Mouse (Mus musculus): ENCODE results near the gene Stim2.

Gene Stim2

DNA sequence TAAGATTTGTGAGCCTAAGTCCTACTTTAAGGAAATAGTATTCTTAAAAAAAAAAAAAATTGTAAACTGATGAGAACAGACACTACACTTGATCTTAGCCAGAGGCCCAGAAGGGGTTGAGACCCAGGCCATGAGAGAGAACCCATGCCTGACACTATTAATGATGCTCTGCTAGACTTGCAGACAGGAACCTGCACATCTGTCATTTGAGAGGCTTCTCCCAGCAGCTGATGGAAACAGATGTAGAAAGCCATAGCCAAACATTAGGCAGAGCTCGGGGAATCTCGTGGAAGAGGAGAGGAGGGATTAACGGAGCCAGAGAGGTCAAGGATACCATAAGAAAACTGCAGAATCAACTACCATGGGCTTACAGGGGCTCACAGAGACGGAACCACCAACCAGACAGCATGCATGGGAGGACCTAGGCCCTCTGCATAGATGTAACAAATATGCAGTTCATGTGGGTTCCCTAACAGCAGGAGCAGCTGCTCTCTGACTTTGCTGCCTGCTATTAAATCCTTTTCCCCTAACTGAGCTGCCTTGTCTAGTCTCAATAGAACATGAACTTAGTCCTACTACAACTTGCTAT lies 50.9 kb downstream of the Stim2 start:
- no peak for DNase-seq (ENCODE audit: low spot score)

DNA sequence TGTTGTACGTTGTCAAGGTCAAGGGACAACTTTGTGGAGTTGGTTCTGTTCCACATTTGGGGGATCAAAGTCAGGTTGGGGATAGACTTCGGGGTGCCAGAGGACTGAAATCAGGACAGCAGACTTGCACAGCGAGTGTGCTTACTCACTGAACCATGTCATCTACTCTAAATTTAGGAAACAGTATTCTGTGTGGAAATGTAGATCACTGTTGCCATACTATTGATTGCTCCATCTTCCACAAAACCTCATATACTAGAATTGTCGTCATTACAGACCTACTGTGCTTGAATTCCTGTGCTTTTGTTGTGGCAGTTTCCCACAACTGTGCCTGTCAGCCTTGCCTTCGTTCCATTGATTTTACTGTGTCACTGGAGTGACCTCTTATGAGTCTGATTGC lies 51.6 kb downstream of the Stim2 start:
- DNase-seq (ENCODE audit: low spot score) = no peak

DNA sequence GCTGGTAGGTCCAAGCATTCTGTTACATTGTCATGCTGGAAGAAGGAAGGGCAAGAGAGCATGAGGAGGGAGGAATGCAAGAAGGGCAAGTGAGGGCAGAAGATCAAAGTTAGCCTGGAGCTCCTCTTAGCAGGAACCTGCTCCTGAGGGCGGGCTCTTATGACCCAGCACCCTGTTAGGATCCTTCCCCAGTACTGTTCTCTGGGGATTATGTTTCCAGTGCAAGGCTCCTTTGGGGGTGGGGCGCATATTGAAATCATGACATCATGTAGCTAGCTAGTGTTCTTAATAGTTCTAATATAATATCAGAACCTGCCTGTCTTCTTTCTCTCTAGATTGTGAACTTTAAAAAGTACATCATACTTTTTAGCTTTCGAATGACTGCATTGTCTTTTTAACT lies 52.8 kb downstream of the Stim2 start:
- DNase-seq (ENCODE audit: low spot score) = no peak

DNA sequence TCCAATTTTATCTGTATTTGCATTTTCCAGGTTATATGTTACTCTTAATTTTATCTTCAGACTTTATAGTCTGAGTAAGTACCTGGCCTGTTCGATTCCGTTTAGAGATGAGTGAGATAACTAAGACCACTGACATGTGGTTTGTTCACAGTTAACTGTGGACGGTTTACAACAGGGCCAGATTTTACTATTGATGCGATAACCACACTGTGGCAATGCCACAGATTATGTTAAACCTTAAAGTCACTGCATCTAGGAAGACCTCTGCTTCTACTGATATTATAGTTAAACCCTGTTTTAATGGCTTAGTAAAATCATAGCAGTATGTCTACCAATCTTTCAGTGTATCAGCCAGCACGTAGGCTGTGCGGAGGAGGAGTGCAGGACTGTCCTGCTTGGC lies 53.9 kb downstream of the Stim2 start:
- DNase-seq (ENCODE audit: low spot score) = no peak

DNA sequence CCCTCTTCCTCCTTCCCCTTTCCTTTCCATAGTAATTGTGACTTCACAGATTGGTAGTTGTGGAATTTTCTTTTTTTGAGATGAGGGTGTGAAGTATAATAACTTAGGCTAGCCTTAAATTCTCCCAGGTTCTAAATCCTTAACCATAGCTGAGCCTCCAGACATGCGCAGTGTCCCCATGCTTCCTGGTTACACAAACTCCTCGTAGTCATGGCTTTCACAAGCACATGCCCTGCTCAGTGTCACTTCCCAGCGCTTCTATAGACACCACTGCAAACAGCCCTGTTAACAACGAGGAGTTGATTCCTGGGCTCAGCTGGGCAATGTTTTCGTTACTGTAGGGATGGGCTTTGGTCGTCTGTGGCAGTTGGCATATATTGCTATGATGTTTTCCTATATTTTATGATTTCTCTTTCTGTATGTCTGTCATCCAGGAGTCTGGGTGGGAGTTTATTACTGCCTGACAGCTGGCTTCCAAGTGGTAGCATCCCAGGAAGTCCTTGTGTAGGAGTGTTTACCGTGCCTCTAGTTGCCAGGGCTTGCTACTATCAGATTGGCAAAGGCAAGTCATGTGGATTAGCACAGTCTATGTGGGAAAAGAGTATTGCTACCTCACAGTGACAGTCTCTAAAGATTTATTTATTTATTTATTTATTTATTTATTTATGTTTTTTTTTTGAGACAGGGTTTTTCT lies 55.5 kb downstream of the Stim2 start:
- no peak for DNase-seq (ENCODE audit: low spot score)

DNA sequence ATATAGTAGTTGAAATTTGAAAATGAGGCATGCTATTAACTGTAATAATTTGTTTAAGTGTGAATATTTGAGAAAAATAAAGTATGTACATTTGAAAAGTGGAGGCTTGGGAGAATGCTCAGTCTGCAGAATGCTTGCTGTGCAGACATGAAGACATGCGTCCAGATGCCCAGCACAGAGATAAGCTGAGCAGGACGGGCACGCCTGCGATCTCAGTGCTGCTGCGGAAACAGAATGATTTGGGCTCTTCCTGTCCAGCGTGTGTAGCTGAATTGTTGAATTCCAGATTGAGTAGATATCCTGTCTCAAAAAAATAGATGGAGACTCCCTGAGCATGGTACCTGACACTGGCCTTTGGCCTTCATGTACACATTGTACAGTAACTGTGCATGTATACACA lies 58.0 kb downstream of the Stim2 start:
- DNase-seq (ENCODE audit: low spot score) = no peak

DNA sequence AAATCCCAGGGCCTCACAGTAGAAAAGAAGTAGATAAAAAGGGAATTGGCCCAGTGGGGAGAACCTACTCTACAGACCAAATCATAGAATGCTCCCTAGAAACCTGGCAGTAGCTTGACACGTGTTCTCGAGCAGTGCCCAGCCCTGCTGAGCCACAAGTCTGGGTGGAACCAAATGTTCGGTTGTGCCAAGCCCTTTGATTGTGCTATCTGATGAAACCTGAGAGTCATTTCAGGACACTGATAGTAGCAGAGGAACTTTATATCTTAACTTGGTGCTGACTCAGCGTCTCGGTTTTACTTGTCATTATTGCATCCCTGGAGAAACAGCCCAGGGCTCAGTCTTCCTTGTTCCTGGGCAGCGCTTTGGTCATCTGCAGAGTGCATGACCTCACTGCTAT lies 61.7 kb downstream of the Stim2 start:
- no peak for DNase-seq (ENCODE audit: low spot score)

DNA sequence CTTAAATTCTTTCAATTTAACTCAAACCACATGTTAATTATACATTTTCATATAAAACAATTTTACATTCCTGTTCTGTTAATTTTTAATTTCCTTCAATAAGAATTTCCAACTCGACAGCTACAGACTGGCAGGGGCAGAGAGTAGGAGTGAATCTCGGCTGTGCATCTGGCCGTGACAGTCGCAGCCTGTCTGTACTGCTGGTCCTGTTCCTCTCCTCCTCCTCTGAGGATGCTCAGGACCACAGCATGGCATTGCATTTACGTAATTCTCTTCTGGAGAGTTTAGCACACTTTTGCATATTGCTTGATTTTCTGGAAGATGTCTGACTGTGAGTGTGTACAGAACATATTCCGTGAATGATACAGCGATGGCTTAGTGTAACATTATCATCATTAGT lies 63.8 kb downstream of the Stim2 start:
- no peak for DNase-seq (ENCODE audit: low spot score)

DNA sequence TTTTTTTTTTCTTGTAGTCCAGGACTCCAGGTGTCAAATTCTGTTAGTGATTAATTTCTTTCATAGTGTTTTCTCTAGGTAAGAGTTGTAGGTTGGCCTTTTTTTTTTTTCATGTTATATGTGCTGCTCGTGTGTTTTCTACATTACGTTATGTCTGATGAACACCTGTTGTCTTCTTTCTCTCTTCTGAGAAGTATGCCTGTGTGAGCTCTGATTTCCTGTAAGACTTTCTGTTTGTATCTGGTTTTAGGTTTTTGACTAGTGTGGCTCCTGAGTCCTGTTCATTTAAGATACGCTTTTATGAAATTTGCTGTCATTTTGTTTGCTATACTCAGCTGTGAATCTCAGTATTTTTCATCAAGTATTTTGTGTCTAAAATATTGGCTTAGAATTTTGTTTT lies 69.3 kb downstream of the Stim2 start:
- DNase-seq (ENCODE audit: low spot score) = no peak

DNA sequence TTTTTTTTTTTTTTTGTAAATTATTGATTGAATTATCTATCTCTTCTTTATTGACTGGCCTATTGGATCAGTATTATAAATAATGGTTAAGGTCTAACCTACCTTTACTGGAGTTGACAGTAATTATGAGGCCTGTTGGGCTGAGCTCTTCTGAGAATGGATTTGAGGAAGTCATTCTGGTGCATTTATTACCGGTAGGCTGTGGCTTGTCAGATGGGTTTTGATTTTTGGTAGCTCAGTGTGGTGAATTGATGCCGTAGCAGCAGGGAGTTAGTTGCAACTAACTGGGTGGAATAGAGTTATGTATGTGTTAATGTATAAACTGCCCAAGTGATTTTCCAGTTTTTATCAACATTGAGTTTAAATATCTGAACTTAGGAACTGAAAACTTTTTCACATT lies 72.2 kb downstream of the Stim2 start:
- no peak for DNase-seq (ENCODE audit: low spot score)

DNA sequence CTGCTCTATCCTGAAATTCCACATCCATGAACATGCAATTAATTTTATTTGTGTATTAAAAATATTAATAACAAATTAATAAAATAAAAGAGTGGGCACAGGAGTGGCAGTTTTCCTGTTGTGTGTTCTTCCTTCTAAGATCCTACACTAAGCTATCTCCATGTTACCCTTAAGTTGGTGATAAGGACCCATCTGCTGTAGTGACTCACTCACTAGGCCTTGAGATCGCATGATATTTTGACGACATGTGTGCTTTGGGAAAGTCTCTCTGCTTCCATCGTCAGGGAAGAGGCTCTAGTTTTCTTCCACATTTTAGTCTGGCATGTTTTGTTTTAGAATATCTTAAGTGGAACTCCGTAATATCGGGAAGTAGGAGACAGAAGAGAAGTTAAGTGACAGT lies 73.0 kb downstream of the Stim2 start:
- no peak for DNase-seq (ENCODE audit: low spot score)

DNA sequence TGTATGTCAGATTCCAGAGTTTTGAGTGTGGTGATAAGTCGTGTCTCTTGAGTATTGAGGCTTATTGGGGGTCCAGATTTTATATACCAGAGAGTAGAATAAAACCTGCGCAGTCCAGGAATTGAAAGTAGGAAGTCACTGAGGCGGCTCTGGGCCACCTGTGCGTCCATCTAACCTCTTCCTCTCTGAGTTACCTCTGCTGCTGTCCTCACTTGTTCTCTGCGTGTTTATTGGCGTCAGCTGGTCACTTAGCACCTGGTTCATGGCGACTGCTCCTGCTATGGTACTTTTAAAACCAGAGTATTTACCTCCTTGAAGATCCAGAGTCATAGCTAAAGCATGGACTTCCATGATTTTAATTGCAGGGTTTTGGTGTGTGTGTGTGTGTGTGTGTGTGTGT lies 73.4 kb downstream of the Stim2 start:
- DNase-seq (ENCODE audit: low spot score) = no peak

DNA sequence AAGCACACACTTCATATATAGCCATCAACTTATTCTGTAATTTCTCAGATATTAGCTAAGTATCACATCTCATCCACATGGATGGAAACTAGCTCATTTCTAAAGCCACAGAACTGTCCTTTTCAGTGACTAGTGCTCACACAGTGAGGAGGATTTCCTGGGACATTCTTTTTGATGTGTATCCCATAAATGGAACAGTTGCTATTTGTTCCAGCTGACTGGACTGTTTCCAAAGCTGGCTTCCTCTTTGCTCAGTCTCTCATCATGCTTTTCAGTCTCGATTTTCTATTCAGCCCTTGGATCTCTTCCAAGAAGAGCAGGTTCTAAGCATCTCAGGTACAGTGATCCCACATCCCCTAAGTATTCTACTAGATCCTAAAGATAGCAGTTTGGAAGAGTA lies 75.0 kb downstream of the Stim2 start:
- DNase-seq (ENCODE audit: low spot score) = no peak

DNA sequence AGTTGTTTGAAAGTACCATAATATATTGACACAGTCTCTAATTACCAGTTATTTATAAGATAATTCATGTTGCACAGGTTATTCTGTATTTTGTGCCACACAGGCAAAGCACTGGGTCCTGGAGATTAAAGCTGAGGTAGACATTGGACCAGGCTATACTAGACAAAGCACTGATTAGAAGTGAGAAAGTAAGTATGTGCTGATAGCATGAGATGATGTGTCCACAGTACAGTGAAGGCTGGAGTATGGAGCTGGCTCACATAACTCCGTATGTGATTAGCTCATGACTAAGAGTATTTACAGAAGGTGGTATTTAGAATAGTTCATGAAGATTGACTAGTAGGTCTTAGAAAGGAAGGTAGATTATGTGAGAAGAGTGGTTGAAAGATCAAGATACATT lies 81.7 kb downstream of the Stim2 start:
- DNase-seq (ENCODE audit: low spot score) = no peak

DNA sequence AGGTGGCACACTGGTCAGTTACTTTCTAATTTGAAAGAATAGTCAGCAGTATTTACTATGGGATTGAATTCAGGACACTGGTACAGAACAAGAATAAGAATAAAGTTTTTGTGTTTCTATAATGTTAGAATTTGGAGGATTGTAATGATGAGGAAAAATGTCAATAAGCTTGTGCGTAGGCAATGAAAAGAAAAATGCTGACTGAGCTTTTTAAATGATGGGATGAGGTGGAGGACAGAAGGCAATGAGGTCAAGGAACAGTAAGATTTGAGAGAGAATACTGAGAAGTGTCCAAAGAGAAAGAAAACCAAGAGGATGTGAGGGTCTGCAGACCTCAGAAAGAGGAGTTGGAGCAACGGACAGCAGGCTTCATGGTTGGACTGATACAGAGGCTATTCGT lies 89.6 kb downstream of the Stim2 start:
- no peak for DNase-seq (ENCODE audit: low spot score)

DNA sequence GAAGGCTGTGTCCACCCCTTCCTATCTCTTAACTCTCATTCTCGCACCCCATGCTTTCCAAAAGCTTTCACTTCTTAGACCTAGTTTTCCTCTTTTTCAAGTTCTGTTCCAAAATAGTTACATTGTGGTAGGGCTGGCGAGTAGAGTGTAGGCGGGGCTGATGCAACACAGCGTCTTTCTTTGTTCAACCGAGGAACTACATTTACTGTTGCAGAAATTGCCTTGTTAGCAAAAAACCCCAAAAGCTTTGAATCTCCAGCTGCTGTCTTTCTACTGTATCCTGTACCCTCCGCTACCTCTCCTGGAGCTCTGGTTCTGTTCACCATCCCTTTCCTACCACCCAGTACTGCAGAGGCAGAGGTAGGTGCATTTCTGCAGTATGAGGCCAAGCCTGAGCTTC lies 99.9 kb downstream of the Stim2 start:
- DNase-seq (ENCODE audit: low spot score) = no peak

DNA sequence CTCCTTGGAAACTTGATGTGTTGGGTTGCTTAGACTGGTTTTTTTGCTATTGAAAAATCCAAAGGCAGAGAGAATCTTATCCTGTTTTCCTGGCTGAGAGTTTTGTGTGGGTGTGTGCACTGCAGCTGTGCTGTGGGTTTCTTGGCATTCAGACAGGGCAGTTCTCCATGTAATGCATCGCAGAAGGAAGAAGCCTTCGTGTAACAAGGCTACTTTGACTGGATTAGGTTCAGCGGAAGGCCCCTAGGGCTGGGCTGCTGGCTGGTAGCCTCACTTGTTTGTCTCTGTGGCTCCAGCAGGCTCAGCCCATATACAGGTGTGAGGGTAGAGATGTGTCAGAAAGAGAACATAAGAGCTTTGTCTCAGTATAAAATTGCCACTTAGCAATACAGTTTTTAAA lies 102.6 kb downstream of the Stim2 start:
- DNase-seq (ENCODE audit: low spot score) = no peak

DNA sequence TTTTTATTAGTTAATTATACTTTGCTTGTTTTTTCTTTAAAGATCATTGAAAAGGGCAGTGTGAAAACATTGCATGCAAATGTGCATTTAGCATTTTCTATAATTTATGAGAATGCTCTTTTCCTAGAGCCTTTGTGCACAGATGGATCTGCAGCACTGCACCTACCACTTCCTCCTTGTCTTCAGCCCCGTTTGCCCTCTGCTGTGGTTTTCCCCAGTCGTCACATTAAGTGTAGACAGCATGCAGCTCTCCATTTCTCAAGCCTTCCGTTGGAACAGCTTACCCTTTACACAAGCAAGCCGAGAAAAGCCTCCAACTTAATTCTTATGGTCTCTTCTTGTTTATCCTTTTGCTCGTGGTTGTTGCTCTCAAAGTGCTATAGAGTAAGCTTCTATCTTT lies 103.0 kb downstream of the Stim2 start:
- no peak for DNase-seq (ENCODE audit: low spot score)

DNA sequence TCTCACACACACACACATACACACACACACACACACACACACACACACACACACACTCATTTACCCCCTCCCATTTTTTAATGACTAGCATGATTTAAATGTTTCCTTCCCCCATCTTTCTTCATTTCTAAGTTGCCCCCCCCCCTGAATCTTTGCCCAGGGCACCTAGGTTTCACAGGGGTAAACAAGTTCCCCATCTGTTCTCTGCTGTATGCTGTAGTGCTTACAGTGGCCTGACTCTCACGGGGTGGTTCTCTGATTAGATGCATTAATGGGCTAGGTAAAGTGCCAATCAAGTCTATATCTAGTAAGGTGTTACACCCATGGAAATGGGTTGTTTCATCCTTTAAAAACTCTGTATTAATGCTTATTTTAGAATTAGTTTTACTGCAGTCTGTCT lies 103.7 kb downstream of the Stim2 start:
- DNase-seq (ENCODE audit: low spot score) = no peak

DNA sequence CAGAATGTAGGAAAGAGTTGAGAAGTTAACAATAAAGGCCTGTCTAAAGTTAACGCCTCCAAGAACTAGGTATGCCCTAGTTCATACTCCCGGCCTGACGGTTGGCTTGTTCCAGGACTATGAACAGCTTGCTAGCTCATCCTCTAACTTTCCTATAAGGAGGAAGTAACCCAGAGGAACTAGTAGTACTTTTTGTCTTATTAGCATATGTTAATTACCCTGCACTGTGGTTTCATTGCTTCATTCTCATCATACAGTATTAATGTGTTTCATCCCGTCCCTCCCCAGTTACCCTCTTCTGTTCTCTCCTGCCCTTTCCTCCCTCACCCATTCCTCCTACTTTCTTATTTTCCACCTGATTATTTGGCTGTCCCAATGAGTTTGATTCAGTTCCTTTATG lies 108.4 kb downstream of the Stim2 start:
- DNase-seq (ENCODE audit: low spot score) = no peak

DNA sequence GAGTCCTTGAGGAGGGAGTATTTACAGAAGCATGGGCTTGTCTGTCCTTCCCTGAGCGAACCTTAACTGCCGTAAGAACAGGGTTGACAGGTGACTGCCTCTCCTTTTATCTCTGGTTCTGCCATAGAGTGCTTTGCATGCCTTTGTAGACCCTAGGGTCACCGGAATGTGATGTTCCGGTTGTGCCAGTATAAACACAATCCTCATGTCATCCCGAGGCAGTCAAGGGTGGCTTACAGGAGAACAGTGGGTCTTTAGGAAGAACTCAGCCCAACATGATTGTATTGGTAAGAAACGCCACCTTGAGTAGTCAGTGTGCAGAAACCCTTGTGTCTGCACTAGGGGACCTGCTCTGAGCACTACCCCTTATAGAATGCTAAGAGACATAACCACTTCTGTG lies 108.8 kb downstream of the Stim2 start:
- no peak for DNase-seq (ENCODE audit: low spot score)

DNA sequence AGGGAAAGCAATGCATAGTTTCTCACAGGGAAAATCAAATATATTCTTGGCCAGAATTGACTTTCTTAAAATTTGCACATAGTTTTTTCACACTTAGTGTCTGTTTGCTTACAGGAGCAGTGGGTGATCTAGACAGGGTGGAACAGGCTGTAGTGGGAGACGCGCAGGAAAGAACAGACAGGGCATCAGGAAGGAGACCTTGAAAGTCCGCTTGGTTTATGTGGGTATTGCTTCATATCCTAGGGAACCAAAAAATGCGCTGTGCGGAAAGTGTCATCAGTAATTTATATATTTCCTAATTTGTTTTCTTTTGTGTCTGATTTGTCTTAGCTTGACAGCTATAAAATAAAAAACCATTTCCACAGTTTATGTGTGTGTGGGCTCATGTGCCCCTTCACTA lies 110.8 kb downstream of the Stim2 start:
- no peak for DNase-seq (ENCODE audit: low spot score)

DNA sequence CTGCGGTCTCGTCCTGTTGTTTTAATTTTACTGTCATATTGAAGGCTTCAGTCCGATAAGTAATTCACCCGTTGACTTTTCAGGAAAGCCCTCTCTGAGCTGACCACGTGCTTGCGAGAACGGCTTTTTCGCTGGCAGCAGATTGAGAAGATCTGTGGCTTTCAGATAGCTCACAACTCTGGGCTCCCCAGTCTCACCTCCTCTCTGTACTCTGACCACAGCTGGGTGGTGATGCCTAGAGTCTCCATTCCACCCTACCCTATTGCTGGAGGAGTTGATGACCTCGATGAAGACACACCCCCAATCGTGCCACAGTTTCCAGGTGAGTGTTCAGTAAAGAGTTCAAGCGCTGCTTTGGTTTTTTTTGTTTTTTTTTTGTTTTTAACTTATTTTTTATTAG lies 112.5 kb downstream of the Stim2 start:
- no peak for DNase-seq (ENCODE audit: low spot score)

DNA sequence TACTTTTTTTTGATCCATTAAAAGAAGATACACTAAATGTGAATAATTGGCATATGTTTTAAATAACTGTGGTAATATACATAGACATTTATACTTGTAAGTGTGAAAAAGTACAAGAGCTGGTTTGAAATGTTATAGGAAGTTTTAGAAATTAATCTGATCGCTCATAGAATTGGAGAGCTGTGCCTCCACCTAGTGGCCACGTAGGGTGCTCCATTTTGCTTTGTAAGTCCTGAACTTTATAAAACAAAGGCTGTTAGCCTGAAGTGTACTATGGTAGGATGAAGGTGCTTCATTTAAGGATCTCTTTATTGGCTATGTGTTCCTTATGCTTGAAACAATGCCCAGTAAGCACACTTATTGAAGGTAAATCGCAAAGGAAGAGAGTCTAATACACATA lies 115.0 kb downstream of the Stim2 start:
- no peak for DNase-seq (ENCODE audit: low spot score)

DNA sequence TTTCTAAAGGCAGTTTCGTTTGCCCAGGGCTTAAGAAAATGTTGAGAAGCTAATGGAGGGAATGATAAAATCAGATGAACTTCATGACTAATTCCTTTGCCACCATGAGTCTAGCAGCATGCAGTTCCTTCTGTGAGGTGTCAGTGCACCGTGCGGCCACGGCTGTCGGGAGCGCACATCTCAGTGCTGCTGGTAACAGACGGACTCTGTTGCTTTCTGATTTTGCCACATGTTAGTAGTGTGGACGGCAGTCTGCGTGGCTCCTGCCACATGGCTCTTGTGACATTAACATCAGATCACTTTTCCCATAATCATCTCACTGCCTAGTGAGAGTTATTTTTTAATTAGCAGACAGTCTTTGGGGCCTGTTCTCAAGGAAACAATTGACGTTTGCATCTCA lies 118.2 kb downstream of the Stim2 start:
- DNase-seq (ENCODE audit: low spot score) = no peak
